Mouse (Mus musculus): ENCODE measurements around the gene Med4.

DNA sequence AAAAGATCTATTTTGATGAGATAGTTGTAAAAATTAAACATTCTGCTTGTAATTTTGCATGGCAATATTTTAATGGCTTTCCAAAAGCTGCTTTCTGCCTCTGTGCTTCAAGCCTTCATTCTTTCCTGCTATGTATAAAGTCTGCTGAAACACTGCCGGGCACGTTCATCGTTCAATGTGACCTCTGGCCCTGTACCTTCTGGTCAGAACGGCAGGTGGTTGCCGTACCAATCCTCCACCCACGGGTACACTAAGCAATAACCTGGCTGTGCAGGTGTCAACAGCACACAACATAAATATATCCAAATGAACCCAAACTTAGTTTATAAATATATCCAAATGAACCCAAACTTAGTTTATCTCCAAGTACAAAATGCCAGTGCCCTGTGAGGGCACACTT is 42.1 kb upstream of the Med4 start:
- TF ChIP-seq CTCF (IDR thresholded peaks at IDR 0.05; ENCODE audit: control insufficient read depth, insufficient read depth, low read length) (no peak), POLR2A (IDR thresholded peaks at IDR 0.05; ENCODE audit: borderline replicate concordance, control insufficient read depth, low read depth, low read length) (no peak)
